Mouse (Mus musculus): ENCODE results near the gene Mslnl.

The Mslnl gene

DNA sequence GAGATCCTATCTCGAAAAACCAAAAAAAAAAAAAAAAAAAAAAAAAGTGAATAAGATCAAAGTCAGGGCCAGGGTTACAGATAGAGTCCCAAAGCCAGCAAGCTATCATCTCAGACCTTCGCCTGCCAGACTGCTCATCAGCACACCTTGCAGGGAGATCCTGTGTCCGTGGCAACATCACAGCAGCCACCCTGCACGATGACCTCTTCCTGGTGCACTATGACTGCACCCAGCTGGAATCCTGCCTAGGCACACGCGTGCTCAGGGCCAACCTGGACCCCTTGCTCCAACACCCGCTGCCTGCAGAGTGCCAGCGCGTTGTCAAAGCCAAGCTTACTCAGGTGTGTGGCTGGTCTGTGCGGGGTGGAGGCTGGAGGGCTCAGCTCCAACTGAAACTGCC is 8.5 kb downstream of the Mslnl start:
- no peak for DNase-seq

DNA sequence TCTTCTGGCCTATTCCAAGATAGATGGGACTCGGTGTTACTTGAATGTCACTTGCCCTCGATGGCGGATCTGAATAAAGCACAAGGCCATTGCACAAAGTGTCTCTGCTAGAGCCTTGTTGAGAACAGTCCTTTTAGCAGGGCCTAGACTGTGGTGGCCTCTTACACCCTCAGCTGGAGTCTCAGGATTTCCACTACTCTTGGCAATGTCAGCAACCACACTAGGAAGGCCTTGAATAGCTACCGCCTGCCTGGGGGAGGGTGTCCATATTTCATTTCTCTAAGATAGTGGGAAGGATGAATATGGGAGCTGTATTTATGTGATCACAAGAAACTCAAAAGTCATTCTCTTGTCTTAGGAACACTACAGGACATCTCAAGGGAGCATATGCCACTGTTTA is 12.4 kb downstream of the Mslnl start:
- no peak for DNase-seq

DNA sequence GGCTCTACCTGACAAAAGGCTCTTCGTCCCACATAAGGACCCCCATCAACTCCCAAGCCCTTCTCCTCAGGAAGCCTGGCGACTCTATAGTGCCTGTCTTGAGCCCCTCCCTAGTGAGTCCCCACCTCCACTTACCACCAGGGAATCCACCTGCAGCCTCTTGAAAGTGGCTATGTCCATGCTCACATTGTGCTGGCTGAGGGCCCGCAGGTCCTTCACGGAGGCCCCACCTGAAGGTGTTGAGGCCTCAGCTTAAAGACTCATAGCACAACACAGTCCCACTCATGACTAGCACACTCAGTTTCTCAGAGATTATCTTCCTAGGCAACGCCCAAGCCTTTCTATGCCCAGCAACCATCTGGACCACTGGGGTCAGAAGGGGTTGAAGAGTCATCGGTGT is 13.5 kb downstream of the Mslnl start:
- no peak for DNase-seq

DNA sequence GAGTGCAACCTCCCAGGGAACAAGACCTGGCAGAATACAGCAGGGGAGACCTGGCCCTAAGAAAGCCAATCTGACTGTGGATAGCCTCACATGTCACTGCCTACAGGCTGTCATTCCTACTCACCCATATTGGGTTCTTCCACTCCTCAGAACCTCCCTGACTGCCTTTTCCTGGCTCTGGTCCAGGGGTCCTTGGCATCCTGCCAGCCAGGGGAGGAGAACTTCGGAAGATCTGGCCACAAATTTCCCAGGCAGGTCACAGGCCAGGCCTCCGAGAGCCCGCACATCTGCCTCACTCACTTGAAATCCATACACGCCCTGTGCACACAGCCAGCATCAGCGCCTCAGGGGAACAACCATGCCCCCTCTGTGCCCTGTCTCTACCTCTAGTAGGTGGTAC is 15.6 kb downstream of the Mslnl start:
- no peak for DNase-seq

DNA sequence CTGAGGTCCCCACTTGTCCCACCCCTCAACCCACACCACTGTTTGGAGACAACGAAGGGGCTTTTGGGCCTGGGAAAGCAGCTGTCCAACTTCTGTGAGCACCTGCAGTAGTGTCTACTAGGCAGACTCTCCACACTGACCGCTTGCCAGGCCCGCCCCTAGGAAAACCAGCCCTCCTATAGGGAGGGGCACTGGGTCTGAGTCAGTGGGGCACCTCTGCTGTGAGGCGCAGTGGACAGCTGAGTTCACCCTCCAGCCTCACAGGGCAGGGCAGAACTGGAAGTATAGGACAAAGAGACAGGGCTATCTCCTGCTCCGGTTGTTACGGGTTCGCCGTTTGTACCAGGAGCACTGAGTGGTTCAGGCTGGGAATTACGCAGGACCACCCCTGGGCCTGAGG is 18.4 kb downstream of the Mslnl start, which contains the start of gene Msln:
Msln (minus strand) TSS at position 138 of the 400 bp plus-strand sequence.
- DNase-seq, result no peak

DNA sequence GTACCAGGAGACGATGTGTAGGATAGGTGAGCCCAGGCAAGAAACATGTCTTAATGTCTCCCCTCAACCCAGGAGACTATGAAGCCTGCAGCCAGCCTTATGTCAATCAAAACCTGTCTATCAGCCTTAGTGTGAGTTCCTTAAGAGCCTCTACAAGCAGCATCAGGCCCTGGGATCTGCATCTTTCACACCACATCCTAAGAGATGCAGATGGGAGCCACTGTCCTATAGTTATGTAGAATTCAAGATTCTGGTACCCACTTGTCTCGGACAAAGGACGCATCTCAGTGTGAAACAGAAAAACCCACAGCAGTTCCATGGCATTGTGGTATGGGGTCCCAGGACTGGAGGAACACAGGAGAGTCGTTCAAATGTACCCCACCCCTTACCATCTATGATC is 19.2 kb downstream of the Mslnl start:
- no peak for DNase-seq

DNA sequence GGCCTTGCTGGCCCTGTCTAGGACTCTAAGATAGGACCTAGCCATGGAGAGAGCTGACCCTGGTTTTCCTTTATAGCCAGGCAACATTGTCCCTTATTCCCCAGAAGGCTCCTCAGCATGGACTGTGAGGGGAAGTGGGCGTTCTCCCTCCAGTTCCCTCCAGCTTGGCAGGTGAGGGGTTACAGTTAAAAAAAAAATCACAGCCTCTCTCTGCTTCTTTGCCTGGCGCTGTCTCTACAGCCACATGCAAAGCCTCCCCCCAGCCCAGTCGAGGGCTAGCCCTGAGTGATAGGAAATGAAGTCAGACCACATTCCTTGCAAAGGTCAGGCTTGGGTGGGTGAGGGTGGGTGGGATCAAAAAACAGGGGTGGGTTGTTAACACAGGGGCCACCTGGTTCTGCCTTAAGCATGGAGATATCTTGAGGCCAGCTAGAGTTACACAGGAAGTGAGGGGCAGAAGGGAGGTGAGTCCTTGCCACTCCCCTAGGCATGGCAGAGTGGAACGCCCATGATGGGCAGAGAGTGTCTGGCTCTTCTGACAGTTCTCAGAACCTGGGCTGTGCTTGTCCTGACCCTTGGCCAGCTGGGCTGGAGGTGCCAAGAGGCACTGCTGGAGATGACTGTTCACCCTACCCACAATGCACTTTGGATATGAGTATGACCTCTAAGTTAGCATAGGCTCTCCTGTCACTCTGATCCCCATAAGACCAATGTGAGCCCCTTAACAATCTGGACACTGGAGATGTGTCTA is 20.0 kb downstream of the Mslnl start:
- no peak for DNase-seq

DNA sequence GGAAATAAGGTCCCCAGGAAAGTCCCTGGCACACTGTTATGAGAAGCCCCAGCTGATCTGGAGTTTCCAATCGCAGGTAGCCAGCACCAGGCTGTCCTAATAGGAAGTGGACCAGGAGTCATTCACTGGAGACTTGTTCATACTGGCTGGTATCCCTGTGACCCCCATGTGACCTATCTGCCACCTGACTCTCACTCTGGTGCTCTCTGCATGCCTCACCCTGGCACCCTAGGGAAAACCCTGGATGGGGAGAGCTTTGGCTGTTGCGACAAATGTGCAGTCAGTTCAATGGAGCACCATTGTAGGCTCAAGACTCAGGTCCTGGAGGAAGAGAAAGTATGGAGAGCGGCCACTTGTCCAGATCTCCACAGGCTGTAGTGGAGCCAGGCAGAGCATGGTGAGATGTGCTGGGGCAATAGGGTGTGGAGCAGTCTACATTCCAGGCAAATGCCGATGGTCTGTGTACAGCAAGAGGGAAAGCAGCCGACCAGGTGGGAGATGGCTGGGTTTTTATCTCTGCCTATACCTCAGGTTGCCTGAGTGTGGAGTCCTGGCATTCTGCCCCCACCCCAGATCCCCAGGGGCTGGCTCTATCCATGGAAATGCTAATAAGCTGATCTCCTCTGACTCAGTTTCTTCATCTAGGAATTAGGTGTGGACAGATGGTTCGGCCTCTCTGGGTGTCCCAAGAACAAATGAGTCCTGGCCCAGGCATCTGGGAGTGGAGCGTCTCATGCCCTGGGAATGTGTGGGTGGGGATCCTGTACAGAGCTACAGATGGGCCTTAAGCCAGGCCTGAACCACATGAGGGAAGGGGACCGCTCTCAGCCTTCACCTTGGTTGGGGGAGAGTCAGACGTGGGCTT is 20.8 kb downstream of the Mslnl start:
- DNase-seq, result no peak

DNA sequence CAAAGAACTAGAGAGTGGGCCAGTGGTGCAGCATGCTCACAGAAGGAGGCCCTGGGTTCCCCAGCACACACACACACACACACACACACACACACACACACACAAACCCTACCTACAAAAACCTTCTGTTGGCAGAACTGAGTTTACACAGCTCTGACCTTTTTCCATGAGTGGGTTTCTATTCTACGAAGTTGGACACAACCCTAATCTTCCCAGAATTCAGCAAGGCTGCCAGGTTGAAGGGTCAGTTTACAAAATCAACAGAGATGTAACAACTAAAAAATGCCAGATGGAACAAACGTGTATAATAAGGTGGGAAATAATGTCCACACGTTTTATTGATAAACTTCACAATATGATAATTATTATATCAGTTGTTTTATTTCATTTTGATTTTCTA is 21.8 kb downstream of the Mslnl start:
- no peak for DNase-seq

DNA sequence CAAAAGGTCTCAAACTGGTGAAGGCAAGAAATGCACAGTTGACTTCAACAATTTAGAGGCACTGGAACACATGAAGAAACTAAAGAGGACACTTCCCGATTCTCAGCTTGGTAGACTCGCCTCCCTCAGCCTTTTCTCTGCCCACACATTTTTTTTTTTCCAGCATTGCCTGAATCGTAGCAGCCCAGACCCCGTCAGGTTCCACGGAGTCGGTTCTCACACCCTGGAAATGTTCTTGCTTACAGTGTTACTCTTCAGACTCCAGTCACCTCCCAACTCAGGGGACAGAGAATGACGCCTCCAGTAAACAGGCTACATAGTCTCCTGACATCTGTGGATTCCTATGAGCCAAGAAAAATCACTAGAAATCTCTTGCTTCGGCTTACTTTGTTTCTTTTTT is 24.3 kb downstream of the Mslnl start:
- DNase-seq, result no peak

DNA sequence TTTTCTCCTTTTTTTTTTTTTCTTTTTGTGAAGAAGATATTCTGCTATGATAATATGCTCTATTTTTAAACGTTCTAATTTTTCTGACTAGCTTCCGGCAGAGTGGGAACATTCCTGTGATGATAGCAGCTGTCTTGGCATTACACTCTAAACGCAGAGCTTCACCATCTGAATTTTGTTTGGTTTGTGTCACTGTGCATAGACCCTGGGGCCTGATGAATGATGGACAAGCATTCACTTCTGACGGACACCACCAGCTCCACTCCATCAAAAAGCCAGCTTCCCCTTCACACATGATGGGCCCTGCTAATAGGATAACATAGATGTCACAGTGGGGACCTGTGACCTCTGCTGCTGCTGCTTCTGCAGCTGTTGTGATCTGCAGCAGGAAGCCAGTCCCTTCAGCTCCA is 25.7 kb downstream of the Mslnl start:
- DNase-seq, result peak; percentile 78

DNA sequence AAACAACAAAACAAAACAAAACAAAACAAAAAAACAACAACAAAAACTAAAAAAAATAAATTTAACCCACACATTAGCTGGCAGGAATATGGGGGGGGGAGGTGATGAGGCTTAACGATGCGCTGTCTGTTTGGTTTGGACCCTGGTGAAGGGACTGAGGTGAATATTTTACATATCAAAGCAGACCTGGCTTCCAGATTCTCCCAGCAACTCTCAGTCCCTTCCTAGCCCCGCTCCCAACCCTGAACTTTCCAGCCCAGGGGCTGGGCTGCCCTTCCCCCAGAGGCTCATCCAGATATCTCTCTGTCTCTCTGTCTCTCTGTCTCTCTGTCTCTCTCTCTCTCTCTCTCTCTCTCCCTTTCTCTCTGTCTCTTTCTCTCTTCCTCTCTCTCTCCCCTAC is 26.7 kb downstream of the Mslnl start:
- no peak for DNase-seq

DNA sequence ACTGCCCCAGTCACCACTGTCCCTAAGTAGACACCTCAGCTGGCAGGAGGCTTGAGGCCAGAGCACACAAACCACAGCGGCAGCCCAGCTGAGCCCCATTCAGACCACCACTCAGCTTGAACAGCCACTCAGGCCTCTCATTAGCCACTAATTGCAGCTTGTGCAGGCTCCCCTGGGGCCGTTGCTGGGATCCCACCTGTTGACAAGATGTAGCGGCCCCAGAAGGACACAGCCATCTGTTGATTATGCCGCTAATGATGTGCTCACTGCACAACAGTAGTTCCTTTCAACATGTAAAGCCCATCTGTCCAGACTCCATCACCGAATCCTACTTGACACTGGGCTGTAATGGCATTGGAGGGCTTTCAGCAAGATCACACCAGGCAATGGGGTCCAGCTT is 30.0 kb downstream of the Mslnl start:
- no peak for DNase-seq

DNA sequence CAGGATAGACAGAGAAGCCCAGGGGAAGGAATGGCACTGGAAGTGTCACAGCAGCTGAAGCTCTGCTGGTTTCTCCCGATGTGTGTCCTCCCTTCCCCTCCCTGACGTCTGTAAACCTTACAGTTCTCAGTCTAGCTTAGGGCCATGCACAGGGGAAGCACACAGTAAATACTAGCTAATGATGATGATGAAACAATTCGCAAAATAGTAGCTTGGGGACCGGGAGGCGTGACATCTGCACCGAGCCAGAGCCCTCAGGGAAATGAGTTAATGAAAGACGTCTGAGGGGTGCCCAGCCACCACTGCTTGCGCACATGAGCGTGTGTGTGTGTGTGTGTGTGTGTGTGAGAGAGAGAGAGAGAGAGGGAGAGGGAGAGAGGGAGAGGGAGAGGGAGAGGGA is 33.5 kb downstream of the Mslnl start:
- no peak for DNase-seq

DNA sequence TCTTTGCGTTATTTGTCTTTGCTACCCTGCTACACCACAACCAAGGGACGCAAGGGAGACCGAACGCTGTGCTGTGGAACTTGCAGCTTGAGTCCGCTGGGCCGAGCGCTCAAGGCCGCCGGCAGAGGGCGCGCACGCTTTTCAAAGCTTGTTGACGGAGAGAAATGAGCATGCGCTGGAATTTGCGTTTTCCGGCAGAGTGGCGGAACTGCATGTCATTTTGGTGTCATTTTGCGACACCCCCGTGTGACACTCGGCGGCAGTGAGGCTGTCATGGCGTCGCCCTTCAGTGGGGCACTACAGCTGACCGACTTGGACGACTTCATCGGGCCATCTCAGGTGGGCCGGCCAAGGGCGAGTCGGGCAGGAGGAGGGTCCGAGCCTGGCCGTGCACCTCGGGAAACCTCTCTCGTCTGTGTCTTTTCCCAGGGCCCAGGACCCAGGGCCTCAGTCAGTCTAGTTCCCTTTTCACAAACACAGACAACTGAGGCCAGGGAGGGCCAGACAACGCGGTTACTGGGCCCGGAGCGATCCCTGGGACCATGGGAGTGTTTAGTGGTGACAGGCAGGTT is 37.8 kb downstream of the Mslnl start, which contains the start of gene Narfl:
Narfl (plus strand) TSS at position 228 of the 572 bp plus-strand sequence.
- DNase-seq, result peak; percentile 97

DNA sequence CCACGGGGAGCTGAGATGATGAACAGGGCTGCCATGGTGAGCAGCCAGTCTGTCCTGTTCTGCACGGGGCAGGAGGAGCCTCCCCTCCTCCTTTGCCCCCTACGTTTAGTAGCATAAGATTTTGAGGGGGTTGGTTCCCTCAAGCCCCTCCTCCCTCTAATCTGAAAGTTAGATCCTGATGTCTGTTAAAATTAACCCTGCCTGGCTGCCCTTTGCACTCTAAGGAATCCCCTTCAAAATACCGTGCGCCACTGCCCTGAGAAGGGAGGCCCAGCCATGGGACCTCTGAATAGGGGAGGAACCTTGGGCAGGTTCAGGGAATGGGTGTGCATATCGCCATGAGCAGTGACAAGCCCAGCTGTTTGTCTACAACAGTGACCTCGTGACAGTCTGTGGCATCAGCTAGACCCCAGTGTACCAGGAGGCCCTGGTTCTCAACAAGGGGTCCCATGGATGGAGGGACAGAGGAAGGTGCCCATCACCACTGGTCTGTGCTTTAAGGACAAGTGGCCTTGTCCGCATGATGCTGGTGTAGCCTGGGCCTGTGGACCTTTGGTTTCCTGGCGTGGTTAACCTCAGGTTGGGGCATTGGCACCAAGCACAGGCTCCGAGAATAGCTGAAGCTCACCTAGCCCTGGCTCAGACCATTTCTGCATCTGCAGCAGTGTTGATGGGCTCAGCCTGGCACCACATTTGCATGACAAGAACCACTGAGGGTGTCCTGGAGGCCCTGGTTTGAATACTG is 39.6 kb downstream of the Mslnl start:
- DNase-seq, result no peak

DNA sequence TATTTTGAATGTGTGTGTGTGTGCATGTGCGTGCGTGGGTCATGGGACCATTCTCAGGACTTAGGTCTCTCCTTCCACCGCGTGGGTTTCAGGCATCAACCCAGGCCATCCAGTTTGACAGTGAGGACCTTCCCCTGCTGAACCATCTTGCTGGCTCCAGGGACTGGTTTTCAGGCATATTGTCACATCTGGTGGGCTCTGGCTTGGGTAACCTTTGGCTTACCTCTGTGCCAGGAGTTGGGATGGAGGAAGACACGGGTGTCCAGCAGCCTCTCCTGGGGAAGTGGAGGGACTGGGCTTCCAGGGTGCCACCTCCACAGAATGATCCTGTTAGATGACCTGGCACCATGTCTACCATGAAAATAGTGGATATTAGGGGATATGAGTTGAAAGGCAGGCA is 42.1 kb downstream of the Mslnl start:
- DNase-seq, result no peak

DNA sequence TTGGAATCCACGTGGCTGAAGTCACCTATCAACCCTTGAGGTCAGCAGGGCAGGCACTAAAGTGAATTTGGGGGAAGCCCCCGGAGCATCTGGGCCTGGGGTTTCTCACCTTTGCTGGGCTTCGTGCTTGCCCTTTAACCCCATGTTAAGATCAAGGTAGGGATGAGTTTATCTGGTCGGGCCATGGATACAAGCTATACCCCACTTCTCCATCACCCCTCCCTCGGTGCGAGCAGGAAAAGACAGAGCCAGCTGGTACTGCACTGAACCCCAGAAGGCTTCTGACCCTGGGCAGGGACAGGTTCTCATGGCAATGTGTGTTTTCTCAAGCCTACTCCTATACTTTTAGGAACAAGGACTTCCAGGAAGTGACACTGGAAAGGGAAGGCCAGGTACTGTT is 45.5 kb downstream of the Mslnl start:
- DNase-seq, result no peak

DNA sequence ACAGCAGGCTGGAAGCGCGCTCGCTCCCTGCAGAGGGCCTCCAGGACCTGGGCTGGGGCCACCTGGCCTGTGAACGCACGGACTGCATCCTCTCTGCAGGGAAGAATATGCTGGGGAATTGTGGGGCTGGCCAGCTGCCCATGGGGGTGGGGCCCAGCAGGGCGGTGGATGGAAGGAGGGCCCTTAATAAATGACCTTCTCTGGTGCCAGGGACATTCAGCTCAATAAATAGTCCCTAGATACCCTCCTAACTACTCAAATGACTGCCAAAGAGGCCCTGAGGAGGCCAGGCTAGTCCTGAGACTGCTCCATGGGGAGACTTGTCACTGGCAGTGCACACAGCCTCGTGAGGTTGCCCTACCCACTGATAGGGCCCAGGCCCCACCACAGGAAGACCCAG is 47.2 kb downstream of the Mslnl start:
- no peak for DNase-seq

DNA sequence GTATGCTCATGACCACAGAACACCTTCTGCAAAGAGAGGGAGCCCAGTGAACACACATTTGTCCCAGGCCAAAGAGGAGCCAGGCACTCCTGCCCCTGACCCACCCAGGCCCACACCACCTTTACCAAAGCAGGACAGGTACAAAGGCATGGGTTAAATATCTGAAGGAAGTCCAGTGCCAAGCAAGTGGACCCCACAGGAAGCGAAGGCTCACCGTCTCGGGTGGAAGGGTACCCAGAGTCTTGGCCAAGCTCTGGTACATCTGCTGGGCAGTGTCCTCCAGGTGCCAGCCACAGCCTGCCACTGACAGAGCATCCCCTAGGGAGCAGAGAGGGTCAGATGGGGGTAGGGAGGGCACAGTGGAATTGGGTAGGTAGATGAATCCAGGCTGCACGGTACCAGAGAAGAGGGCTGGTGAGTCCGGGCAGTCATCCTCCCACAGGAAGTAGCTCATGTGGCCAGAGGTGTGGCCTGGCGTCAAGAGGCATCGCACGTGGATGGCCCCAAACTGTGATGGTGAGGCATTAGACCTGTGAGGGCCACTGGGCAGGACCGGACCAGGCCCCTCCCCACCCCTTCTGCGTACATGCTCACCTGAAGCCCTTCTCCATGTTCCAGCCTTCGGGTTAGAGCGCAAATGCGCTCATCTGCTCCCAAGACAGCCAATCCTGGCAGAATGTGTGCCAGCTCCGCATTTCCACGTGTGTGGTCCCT is 48.2 kb downstream of the Mslnl start:
- no peak for DNase-seq

DNA sequence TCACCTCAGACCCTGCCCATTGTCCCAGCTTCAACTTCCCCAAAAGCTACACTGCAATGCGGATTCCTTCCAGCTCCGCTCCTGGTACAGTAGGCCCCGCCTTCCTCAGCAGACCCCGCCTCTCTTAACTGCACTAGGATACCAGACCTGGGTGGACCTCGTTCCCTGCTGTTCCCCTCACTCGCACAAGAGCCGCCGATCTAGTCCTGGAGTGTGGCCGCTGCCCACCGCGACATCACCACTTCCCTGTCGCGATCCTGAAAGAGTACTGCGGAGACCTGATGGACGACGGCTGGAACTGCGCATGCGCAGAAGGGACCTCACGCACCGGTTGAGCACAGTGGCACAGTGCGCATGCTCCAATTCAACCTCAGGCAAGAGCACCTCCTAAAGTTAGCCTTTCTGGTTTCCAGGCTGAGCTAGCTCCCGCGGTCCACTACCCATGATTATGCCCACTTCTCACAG is 49.5 kb downstream of the Mslnl start, which contains the start of gene Haghl:
Haghl (minus strand) TSS at position 393 of the 465 bp plus-strand sequence.
- DNase-seq, result peak; percentile 97

DNA sequence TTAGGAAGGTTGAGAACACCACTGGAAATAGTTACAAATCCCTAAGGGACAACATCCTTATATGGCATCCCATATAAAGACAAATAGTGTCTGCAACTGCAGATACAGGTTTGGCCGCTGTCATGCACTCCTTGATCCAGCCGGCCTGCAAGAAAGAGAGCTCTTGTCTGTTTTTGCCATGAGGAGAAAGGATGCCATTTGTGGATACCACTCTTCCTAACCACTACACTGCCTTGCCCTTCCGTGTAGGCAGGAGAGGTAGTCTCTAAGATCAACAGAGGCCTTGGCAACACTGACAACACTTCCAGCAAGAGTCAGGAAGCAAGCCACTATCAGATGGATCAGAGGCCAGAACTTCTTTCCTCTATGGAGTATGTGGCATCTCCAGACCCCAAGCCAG is 50.4 kb downstream of the Mslnl start, which contains the start of gene Ccdc78:
Ccdc78 (plus strand) TSS at position 301 of the 400 bp plus-strand sequence.
- no peak for DNase-seq

Measured in layer of hippocampus, adult 9-11 months (tissue).